Mouse (Mus musculus): ENCODE measurements around the gene Xylt2. TPM values are rescaled to one million over a fixed set of nuclear protein-coding genes. Genes with fewer than 3 reads are reported as not detected.
A peak's percentile ranks its signal among the peaks of the same experiment; 100 is the strongest.

Gene Xylt2
- polyA plus RNA-seq, 1 experiment from 2014 or later, result 13.2 TPM

DNA sequence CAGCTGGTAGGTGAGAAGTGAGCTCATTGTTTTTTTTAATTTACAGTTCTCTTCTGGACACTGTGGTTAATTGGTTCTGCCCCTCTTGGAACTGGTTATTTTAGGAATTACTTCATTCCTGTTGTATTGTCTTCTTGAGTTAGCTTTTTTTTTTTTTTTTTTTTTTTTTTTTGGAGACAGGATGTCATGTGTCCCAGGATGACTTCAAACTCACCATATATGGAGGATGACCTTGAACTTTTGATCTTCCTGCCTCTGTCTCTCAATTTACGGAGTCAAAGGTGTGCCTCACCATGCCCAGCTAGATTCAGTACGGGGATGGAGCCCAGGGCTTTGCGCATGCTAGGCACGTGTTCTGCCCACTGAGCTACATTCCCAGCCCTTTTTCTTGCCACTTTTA is 4.3 kb upstream of the Xylt2 start:
- no peak overlapping the region for H3K9ac ChIP-seq
- no peaks in the 10 kb centered on the region for H3K36me3 ChIP-seq (replicated peaks; ENCODE audit: control insufficient read depth, insufficient read depth)
- WGBS, result 85% methylated on average over 4 of the region's 4 CpGs
- ATAC-seq (ENCODE audit: low FRiP score) (no peak), DNase-seq (ENCODE audit: low spot score) (no peak)
- no peak overlapping the region for H3K4me2 ChIP-seq (replicated peaks)
- no peak overlapping the region for H3K27ac ChIP-seq
- no peaks in the 10 kb centered on the region for H3K27me3 ChIP-seq (ENCODE audit: control insufficient read depth, insufficient read depth, low read length)
- no peaks in the 10 kb centered on the region for H3K9me3 ChIP-seq (ENCODE audit: control insufficient read depth, low read length)
- H3K4me1 ChIP-seq (replicated peaks; ENCODE audit: control insufficient read depth, insufficient read depth, low read length), result peaks cover 9% of the 10 kb centered on the region; the same call in 1 of the 2 replicates
- no peak overlapping the region for H3K4me3 ChIP-seq (replicated peaks; ENCODE audit: low read length)

DNA sequence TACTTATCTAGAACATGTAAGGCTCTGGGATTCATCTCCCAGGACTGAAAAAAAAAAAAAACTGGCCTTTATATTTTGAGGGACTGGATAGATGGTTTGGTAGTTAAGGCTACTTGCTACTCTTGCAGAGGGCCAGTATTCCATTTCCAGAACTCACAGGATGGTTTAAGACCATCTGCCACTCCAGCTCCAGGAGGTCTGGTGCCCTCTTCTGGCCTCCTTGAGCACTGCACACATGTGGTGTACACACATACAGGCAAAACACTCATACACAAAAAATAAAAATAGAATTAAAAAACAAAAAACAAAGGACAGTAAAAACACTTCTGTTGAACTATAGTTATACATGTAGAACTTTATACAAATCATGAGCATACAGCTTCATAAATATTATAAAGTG is 3.3 kb upstream of the Xylt2 start:
- Histone ChIP-seq H3K4me3 (replicated peaks; ENCODE audit: low read length) (no peak overlapping the region), H3K4me1 (replicated peaks; ENCODE audit: control insufficient read depth, insufficient read depth, low read length) (peaks cover 19% of the 10 kb centered on the region), H3K36me3 (replicated peaks; ENCODE audit: control insufficient read depth, insufficient read depth) (no peaks in the 10 kb centered on the region), H3K27me3 (ENCODE audit: control insufficient read depth, insufficient read depth, low read length) (no peaks in the 10 kb centered on the region), H3K9ac (no peak overlapping the region), H3K27ac (no peak overlapping the region), H3K4me2 (replicated peaks) (no peak overlapping the region), H3K9me3 (ENCODE audit: control insufficient read depth, low read length) (no peaks in the 10 kb centered on the region)
- ATAC-seq (ENCODE audit: low FRiP score), result no peak
- no peak for DNase-seq (ENCODE audit: low spot score)

DNA sequence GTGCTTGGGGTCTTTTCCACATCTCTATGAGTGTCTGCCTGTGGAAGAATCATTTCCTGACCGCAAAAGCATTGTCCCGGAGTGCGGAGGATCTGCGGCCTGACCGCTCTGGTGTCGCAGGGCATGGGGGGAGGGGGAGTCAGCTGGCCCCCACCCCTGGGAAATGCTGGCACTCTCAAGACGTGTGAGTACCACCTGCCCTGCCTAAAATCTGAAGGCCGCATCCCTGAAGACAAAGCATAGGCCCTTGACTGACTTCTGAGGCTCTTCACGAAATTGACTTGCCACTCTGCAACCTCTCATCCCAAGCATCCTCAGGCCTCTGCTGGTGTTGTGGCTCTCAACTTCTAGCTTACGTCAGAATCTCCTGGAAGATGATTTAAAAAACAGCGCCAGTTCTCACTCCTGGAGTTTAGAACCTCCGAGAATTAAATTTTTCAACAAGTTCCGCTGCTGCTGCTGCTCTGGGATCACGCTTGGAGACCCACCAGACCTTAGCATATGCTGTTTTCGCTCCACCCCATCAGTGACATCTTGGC is 361 bp upstream of the Xylt2 start:
- ATAC-seq (ENCODE audit: low FRiP score) (no peak; the same call in 1 of the 2 replicates), DNase-seq (ENCODE audit: low spot score) (no peak)
- WGBS, result 30% methylated on average over 15 of the region's 15 CpGs
- H3K4me2 ChIP-seq (replicated peaks), result peak overlapping the region; percentile 69
- no peaks in the 10 kb centered on the region for H3K9me3 ChIP-seq (ENCODE audit: control insufficient read depth, low read length)
- H3K36me3 ChIP-seq (replicated peaks; ENCODE audit: control insufficient read depth, insufficient read depth), result no peaks in the 10 kb centered on the region
- H3K27me3 ChIP-seq (ENCODE audit: control insufficient read depth, insufficient read depth, low read length), result no peaks in the 10 kb centered on the region
- peaks cover 25% of the 10 kb centered on the region for H3K4me1 ChIP-seq (replicated peaks; ENCODE audit: control insufficient read depth, insufficient read depth, low read length)
- H3K4me3 ChIP-seq (replicated peaks; ENCODE audit: low read length), result peak overlapping the region; percentile 88
- H3K27ac ChIP-seq, result peak overlapping the region; percentile 95; the same call in 1 of the 2 replicates
- H3K9ac ChIP-seq, result peak overlapping the region; percentile 97

DNA sequence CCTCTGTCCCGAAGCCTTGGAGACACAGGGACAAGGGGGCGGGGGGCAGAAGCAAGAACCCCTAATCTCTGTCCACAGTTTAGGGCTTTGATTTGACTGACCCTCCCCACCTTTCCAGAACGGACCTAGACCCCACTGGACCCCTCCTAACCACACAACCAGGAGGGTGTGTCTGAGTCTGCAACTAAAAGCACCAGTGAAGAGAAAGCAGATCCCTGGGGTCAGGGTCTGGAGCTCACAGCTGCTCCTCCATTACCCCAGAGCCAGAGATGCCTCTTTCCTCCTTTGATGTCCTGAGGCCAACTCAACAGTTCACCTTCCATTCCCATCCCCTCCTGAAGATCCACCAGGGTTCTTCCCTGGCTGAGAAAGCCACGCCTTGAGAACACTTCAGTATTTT is 1.0 kb downstream of the Xylt2 start:
- Histone ChIP-seq H3K4me1 (replicated peaks; ENCODE audit: control insufficient read depth, insufficient read depth, low read length) (peaks cover 25% of the 10 kb centered on the region), H3K36me3 (replicated peaks; ENCODE audit: control insufficient read depth, insufficient read depth) (no peaks in the 10 kb centered on the region), H3K4me2 (replicated peaks) (peak overlapping the region; percentile 69), H3K9me3 (ENCODE audit: control insufficient read depth, low read length) (no peaks in the 10 kb centered on the region), H3K27me3 (ENCODE audit: control insufficient read depth, insufficient read depth, low read length) (no peaks in the 10 kb centered on the region), H3K9ac (peak overlapping the region; percentile 97), H3K4me3 (replicated peaks; ENCODE audit: low read length) (peak overlapping the region; percentile 88), H3K27ac (0 out of 2 replicates have a peak overlapping the region, but pooled peaks have one; percentile 95)
- WGBS, result 39% methylated on average over 4 of the region's 4 CpGs
- DNase-seq (ENCODE audit: low spot score) (no peak), ATAC-seq (ENCODE audit: low FRiP score) (no peak)

DNA sequence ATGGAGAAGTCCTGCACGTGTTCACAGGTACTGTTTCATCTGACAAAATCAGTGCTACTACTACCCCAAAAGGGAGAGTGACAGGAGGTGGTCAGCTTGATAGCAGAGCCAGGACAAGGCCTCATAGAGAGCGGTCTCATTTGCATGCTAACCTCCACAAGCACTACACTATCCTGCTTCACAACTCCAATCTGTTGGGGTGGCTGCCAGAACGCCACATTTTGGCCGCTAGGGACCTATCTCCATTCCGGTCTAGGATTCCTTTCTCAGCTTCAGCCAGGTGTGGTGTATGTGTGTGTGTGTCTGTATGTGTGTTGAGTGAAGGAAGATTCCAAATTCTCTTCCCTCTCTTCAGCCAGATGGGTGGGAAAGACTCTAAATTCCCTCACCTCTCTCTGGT is 1.9 kb downstream of the Xylt2 start:
- Histone ChIP-seq H3K27ac (no peak overlapping the region), H3K9ac (no peak overlapping the region)
- WGBS, result 81% methylated on average over 5 of the region's 5 CpGs

DNA sequence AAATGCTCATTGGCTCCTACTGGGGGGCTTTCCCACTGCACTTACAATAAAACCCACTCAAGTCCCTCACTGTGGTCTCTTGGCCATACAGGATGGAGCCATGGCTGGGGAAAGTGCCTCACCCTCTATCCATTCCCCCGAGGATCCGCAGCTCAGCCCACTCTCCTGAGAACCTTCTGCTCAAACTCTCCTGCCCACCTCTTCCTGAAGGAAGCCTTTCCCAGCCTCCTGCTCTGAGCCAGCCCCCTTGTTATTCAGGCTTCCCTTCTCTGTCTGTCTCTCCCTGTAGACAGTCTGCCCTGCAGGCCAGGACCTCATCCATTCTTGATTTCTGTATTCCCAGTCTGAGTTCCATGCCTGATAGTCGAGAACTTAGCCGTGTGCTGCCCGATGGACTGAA is 2.3 kb downstream of the Xylt2 start:
- H3K36me3 ChIP-seq (replicated peaks; ENCODE audit: control insufficient read depth, insufficient read depth), result peaks cover 8% of the 10 kb centered on the region; the same call in 1 of the 2 replicates
- DNase-seq (ENCODE audit: low spot score) (no peak), ATAC-seq (ENCODE audit: low FRiP score) (no peak)
- peaks cover 25% of the 10 kb centered on the region for H3K4me1 ChIP-seq (replicated peaks; ENCODE audit: control insufficient read depth, insufficient read depth, low read length)
- no peaks in the 10 kb centered on the region for H3K27me3 ChIP-seq (ENCODE audit: control insufficient read depth, insufficient read depth, low read length)
- no peaks in the 10 kb centered on the region for H3K9me3 ChIP-seq (ENCODE audit: control insufficient read depth, low read length)
- H3K4me2 ChIP-seq (replicated peaks), result no peak overlapping the region
- WGBS, result 85% methylated on average over 5 of the region's 5 CpGs
- H3K27ac ChIP-seq, result no peak overlapping the region
- no peak overlapping the region for H3K9ac ChIP-seq
- no peak overlapping the region for H3K4me3 ChIP-seq (replicated peaks; ENCODE audit: low read length)

More for the DNA sequence above, 1.9 kb downstream of the Xylt2 start:
- ATAC-seq (ENCODE audit: low FRiP score), result no peak
- Histone ChIP-seq H3K4me1 (replicated peaks; ENCODE audit: control insufficient read depth, insufficient read depth, low read length) (peaks cover 25% of the 10 kb centered on the region), H3K9me3 (ENCODE audit: control insufficient read depth, low read length) (no peaks in the 10 kb centered on the region), H3K4me3 (replicated peaks; ENCODE audit: low read length) (no peak overlapping the region), H3K36me3 (replicated peaks; ENCODE audit: control insufficient read depth, insufficient read depth) (0 out of 2 replicates have a peak, but pooled peaks cover 4% of the 10 kb centered on the region), H3K4me2 (replicated peaks) (0 out of 2 replicates have a peak overlapping the region, but pooled peaks have one; percentile 1), H3K27me3 (ENCODE audit: control insufficient read depth, insufficient read depth, low read length) (no peaks in the 10 kb centered on the region)
- DNase-seq (ENCODE audit: low spot score), result no peak

DNA sequence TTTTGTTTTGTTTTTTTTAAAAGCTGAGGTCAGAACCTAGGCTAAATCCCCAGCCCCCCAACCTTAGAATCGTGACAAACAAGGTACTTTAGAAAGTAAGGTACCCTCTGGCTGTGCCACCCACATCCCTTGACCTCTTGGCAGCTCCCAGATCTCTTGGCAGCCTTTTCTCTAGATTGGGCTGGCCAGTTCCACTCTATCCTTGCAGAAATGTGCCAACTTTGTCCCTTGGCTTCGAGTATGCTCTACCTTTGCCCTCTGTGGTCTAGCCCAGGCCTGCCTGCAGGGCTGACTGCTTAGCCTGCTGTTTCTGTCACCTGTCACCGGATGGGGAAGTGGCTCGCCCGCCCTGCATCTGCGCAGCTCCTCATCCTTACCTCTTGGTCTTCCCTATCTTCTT is 12.0 kb downstream of the Xylt2 start:
- Histone ChIP-seq H3K27ac (no peak overlapping the region), H3K9ac (no peak overlapping the region), H3K36me3 (replicated peaks; ENCODE audit: control insufficient read depth, insufficient read depth) (peaks cover 87% of the 10 kb centered on the region), H3K4me3 (replicated peaks; ENCODE audit: low read length) (no peak overlapping the region), H3K4me1 (replicated peaks; ENCODE audit: control insufficient read depth, insufficient read depth, low read length) (no peaks in the 10 kb centered on the region), H3K27me3 (ENCODE audit: control insufficient read depth, insufficient read depth, low read length) (no peaks in the 10 kb centered on the region), H3K4me2 (replicated peaks) (no peak overlapping the region), H3K9me3 (ENCODE audit: control insufficient read depth, low read length) (no peaks in the 10 kb centered on the region)
- WGBS, result 95% methylated on average over 6 of the region's 6 CpGs
- ATAC-seq (ENCODE audit: low FRiP score) (no peak), DNase-seq (ENCODE audit: low spot score) (no peak)

DNA sequence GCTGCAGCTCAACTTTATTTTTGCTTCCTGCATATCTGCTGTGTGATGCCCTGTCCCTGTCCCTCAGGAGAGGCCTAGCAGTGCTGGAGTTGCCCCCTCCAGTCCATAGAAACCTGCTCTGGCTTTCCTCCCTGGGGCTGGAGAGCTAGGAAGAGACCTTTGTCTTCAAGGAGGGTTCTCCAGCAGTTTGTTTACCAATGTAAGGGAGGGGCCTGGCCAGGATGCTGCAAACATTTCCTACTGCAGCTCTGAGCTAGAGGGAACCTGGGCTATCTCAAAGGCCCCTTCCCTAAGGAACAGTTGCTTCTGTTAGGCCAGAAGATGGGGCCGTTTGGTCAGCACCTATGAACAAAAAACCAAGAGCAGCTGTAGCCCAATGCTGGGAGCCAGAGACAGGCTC is 16.0 kb downstream of the Xylt2 start:
- Histone ChIP-seq H3K4me3 (replicated peaks; ENCODE audit: low read length) (no peak overlapping the region), H3K27me3 (ENCODE audit: control insufficient read depth, insufficient read depth, low read length) (no peaks in the 10 kb centered on the region), H3K9ac (no peak overlapping the region), H3K4me1 (replicated peaks; ENCODE audit: control insufficient read depth, insufficient read depth, low read length) (no peaks in the 10 kb centered on the region), H3K36me3 (replicated peaks; ENCODE audit: control insufficient read depth, insufficient read depth) (peaks cover 84% of the 10 kb centered on the region), H3K4me2 (replicated peaks) (no peak overlapping the region), H3K27ac (no peak overlapping the region), H3K9me3 (ENCODE audit: control insufficient read depth, low read length) (no peaks in the 10 kb centered on the region)
- no peak for DNase-seq (ENCODE audit: low spot score)
- 58% methylated on average over 1 of the region's 1 CpGs for WGBS
- no peak for ATAC-seq (ENCODE audit: low FRiP score)

DNA sequence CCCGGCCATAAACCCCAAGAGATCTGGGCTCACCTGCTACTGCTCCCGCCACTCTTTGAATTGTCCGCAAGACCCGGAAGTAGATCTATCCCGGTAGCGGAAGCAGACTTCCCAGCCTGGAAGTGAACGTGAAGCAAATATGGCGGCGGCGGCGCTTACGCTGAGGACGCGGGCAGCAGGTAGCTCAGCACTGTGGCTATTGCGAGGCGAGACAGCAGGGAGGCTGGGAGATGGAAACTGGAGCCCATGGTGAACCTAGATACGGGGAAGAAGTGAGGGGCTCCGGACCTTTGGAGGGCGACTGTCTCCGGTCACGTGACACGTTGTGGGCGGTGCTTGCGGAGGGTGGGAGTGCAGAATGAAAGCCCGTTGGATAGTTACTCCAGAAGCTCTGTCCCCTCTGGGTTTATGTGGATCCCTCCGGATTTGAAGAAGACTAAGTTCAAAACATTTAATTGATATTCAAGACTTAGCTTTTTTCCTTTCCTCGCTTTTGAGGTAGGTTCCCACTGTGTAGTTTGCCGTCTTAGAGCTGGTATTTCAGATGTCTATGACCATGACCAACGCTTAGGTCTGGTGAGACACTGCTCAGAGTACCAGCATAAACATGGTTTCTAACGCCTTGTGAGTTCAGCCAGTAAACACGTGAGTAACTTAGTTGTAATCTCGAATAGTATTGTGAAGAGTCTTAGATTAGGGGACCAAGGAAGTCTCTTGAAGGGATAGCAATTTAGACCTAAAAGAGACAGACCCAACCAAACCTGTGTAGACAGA is 23.5 kb downstream of the Xylt2 start, which contains the start of the genes Mrpl27 and Eme1:
Gene Mrpl27, plus strand, starts transcription at position 105 of the 774 bp plus-strand sequence.
Gene Eme1, minus strand, starts transcription at position 302 of the 774 bp plus-strand sequence.
- peak within 1 kb of the TSS; percentile 57 for H3K4me3 ChIP-seq (replicated peaks; ENCODE audit: low read length)
- ATAC-seq (ENCODE audit: low FRiP score), result peak; percentile 91
- H3K4me1 ChIP-seq (replicated peaks; ENCODE audit: control insufficient read depth, insufficient read depth, low read length), result peaks cover 17% of the 10 kb centered on the region
- H3K27me3 ChIP-seq (ENCODE audit: control insufficient read depth, insufficient read depth, low read length), result no peaks in the 10 kb centered on the region
- H3K4me2 ChIP-seq (replicated peaks), result peak within 1 kb of the TSS; percentile 86
- H3K9ac ChIP-seq, result peak within 1 kb of the TSS; percentile 70
- H3K36me3 ChIP-seq (replicated peaks; ENCODE audit: control insufficient read depth, insufficient read depth), result peaks cover 23% of the 10 kb centered on the region
- under 1% methylated on average over 32 of the region's 32 CpGs for WGBS
- no peaks in the 10 kb centered on the region for H3K9me3 ChIP-seq (ENCODE audit: control insufficient read depth, low read length)
- peak; percentile 80 for DNase-seq (ENCODE audit: low spot score)
- H3K27ac ChIP-seq, result peak within 1 kb of the TSS; percentile 93

All from hindbrain, embryonic 14.5 days (tissue).